Mouse (Mus musculus) CH12.LX (cell line): ENCODE measurements around the gene Poln. TPM values are rescaled to one million over a fixed set of nuclear protein-coding genes. Genes with fewer than 3 reads are reported as not detected.

Source experiments
- DNase-seq: peaks from one replicate; pipeline ENCODE4 v3.0.0-alpha.2; 2013; ENCODE audit errors: extremely low read depth
- H3K27ac ChIP-seq: 2 replicates; pipeline ENCODE4 v1.5.1; 2012; ENCODE audit warnings: low read depth, mild to moderate bottlenecking, control low read depth, moderate library complexity; ENCODE audit not compliant: insufficient read depth
- H3K27me3 ChIP-seq: replicated peaks from 2 replicates; pipeline ENCODE3; 2012; ENCODE audit warnings: inconsistent platforms
- H3K36me3 ChIP-seq, 2 experiments: replicated peaks in 1 of 2; 2 replicates each; pipeline versions ENCODE3 to v1.6.1; 2012; ENCODE audit warnings: inconsistent platforms in 1 of 2, low read length in 1 of 2, mild to moderate bottlenecking in 1 of 2, mixed read lengths in 1 of 2, moderate library complexity in 1 of 2; ENCODE audit not compliant: control insufficient read depth in 1 of 2, insufficient read depth in 1 of 2
- H3K4me1 ChIP-seq, 2 experiments: 2 replicates each; pipeline ENCODE4 v1.6.1; 2012; ENCODE audit warnings: inconsistent platforms in 1 of 2, moderate library complexity in 1 of 2; ENCODE audit not compliant: insufficient read depth in 2 of 2, control insufficient read depth in 1 of 2
- H3K4me2 ChIP-seq: 2 replicates; pipeline ENCODE4 v1.6.1; 2012; ENCODE audit warnings: low read depth, mild to moderate bottlenecking, control low read depth; ENCODE audit not compliant: poor library complexity, insufficient read depth, severe bottlenecking
- H3K4me3 ChIP-seq, 3 experiments: fragments of 150-350 bp in 1 of 3; sonication (generic) in 1 of 3; replicated peaks in 1 of 3; 2 replicates each; pipeline versions ENCODE3 to v1.5.1; 2011 to 2012; ENCODE audit warnings: low read depth in 2 of 3, low read length in 2 of 3, mild to moderate bottlenecking in 2 of 3, moderate library complexity in 2 of 3, control low read depth in 1 of 3, improper control_type of control experiment in 1 of 3, inconsistent platforms in 1 of 3, mixed read lengths in 1 of 3; ENCODE audit not compliant: poor library complexity in 1 of 3
- H3K79me2 ChIP-seq: replicated peaks from 2 replicates; pipeline ENCODE4 v1.6.1; 2012; ENCODE audit warnings: mild to moderate bottlenecking, moderate library complexity; ENCODE audit not compliant: control insufficient read depth, poor library complexity, insufficient read depth, severe bottlenecking; ENCODE audit errors: extremely low read depth
- H3K9ac ChIP-seq: 2 replicates; pipeline ENCODE4 v1.6.1; 2012; ENCODE audit warnings: low read depth, mild to moderate bottlenecking, control low read depth, moderate library complexity; ENCODE audit not compliant: insufficient read depth
- H3K9me3 ChIP-seq: replicated peaks from 2 replicates; pipeline ENCODE3; 2012; ENCODE audit warnings: low read length, inconsistent platforms, mixed read lengths
- E2F4 ChIP-seq: IDR thresholded peaks from 2 replicates; pipeline ENCODE4 v1.6.1; 2011; ENCODE audit warnings: low read depth, low read length, improper control_type of control experiment; ENCODE audit not compliant: insufficient replicate concordance
- ELF1 ChIP-seq: IDR thresholded peaks from 2 replicates; pipeline ENCODE4 v1.6.1; 2014; ENCODE audit warnings: low read depth, mild to moderate bottlenecking, inconsistent platforms, low read length, improper control_type of control experiment
- GABPA ChIP-seq: IDR thresholded peaks from 2 replicates; pipeline ENCODE4 v1.6.1; 2012; ENCODE audit warnings: low read depth, low read length, improper control_type of control experiment, inconsistent platforms; ENCODE audit not compliant: insufficient replicate concordance
- JUND ChIP-seq: conservative IDR thresholded peaks from 2 replicates; pipeline ENCODE4 v1.6.1; 2011; ENCODE audit warnings: low read depth, low read length, improper control_type of control experiment
- MAFK ChIP-seq: IDR thresholded peaks from 2 replicates; pipeline ENCODE4 v1.6.1; 2011; ENCODE audit warnings: low read length, improper control_type of control experiment; ENCODE audit not compliant: insufficient replicate concordance
- MAX ChIP-seq: IDR thresholded peaks from 2 replicates; pipeline ENCODE4 v1.6.1; 2011; ENCODE audit warnings: low read length, improper control_type of control experiment
- RCOR1 ChIP-seq: conservative IDR thresholded peaks from 2 replicates; pipeline ENCODE4 v1.6.1; 2012; ENCODE audit warnings: low read depth, mild to moderate bottlenecking, inconsistent platforms, low read length, improper control_type of control experiment
- SMC3 ChIP-seq: IDR thresholded peaks from 2 replicates; pipeline ENCODE4 v1.6.1; 2011; ENCODE audit warnings: low read depth, low read length, improper control_type of control experiment
- TBP ChIP-seq: conservative IDR thresholded peaks from 2 replicates; pipeline ENCODE4 v1.6.1; 2011; ENCODE audit warnings: low read depth, low read length, improper control_type of control experiment
- ZMIZ1 ChIP-seq: IDR thresholded peaks from 2 replicates; pipeline ENCODE4 v1.6.1; 2012; ENCODE audit warnings: low read depth, mild to moderate bottlenecking, inconsistent platforms, low read length, improper control_type of control experiment
- dilution Hi-C: fragments of 300-500 bp; cut with MboI; formaldehyde crosslinking; loops from 2 replicates; pipeline ENCODE4 v1.14.3; 2020; ENCODE audit warnings: low sequenced_read_pairs; ENCODE audit not compliant: extremely low pct_unique_long_range_greater_than_20kb, extremely low pct_ligation_motif_present
- in situ Hi-C: fragments of 300-500 bp; cut with MboI; formaldehyde crosslinking; loops from 3 replicates; pipeline ENCODE4 v1.14.3; 2019; ENCODE audit warnings: low sequenced_read_pairs, low pct_ligation_motif_present, low pct_unique_long_range_greater_than_20kb, mixed read lengths
- polyA plus RNA-seq: library from polyadenylated mRNA; unstranded; fragments of >175 nt; gene quantifications from 2 replicates; pipeline ENCODE4 v1.2.1, GENCODE M21; 2012; ENCODE audit warnings: low read depth; ENCODE audit not compliant: insufficient read length
- total RNA-seq, 2 experiments: library from RNA; depleted of rRNA; stranded (reverse); fragments of 300-350 nt in 1 of 2; fragments of >200 nt in 1 of 2; gene quantifications; 2 replicates each; pipeline ENCODE4 v1.2.3; 2012 to 2014

The Poln gene
- total and polyA plus RNA-seq, 3 experiments: 0.25 to 0.64 (median 0.39) TPM

DNA sequence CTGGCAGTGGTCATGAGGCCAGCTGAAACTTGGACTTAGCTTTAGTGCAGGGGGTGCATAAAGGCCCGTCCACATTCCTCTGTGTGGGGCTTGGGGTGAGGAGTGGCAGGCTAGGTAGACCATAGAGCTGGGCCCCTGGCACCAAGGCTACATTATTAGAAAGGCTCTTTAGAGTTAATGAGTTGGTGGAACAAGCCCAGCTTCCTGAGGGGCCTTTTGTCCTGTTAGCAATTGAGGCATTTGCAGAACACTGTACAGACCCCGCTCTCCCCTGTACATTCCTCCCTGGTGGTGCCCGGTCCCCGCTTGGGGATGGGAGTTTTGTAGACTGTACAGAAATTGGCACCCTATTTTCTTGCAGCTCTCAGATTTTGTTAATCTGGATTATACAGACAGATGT is 166.6 kb downstream of the Poln start:
- in situ Hi-C loops (no loop called here), dilution Hi-C loops (no loop called here)
- Histone ChIP-seq H3K27me3 (no peaks in the 10 kb centered on the region), H3K4me2 (no peak overlapping the region), H3K36me3 (no peaks in the 10 kb centered on the region), H3K9me3 (peaks cover 4% of the 10 kb centered on the region), H3K9ac (no peak overlapping the region), H3K4me3 (no peak overlapping the region), H3K79me2 (no peaks in the 10 kb centered on the region), H3K27ac (no peak overlapping the region), H3K4me1 (peaks cover 0 to 1% of the 10 kb centered on the region in 2 experiments; a peak in 1 of 4 replicates)
- no peak for TF ChIP-seq TBP
- no peak for DNase-seq

DNA sequence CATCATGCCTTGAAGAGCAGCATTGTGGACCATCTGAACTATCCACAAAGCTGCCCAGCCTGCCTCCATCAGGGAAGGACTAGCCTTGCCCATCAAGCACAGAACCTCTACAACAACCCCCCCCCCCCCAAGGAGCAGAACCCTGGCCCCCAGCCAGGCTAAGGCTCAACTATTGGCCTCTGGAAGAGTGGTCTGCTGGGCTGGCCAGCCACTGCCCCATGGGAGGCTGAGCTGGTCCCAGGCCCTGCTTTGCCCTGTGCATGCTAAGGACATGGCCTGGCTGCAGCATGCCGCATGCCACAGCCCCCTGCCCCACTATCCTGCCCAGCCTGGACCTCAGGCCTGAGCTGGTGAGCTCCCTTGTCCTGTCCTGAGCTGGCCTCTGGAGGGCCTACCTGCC is 167.8 kb downstream of the Poln start:
- H3K36me3 ChIP-seq: no peaks in the 10 kb centered on the region
- no peak for DNase-seq
- in situ Hi-C loops: no loop called here
- H3K4me2 ChIP-seq: no peak overlapping the region
- no peak overlapping the region for H3K9ac ChIP-seq
- H3K27ac ChIP-seq: no peak overlapping the region
- no peaks in the 10 kb centered on the region; a peak in 1 of 4 replicates for H3K4me1 ChIP-seq
- TF ChIP-seq RCOR1: no peak
- no peak for TF ChIP-seq MAX
- TF ChIP-seq SMC3: no peak
- TF ChIP-seq MAFK: no peak
- TF ChIP-seq ZMIZ1: no peak
- no peak for TF ChIP-seq JUND
- no peaks in the 10 kb centered on the region for H3K27me3 ChIP-seq
- no peak overlapping the region for H3K4me3 ChIP-seq
- no peaks in the 10 kb centered on the region for H3K79me2 ChIP-seq
- H3K9me3 ChIP-seq: peaks cover 12% of the 10 kb centered on the region
- dilution Hi-C loops: no loop called here

DNA sequence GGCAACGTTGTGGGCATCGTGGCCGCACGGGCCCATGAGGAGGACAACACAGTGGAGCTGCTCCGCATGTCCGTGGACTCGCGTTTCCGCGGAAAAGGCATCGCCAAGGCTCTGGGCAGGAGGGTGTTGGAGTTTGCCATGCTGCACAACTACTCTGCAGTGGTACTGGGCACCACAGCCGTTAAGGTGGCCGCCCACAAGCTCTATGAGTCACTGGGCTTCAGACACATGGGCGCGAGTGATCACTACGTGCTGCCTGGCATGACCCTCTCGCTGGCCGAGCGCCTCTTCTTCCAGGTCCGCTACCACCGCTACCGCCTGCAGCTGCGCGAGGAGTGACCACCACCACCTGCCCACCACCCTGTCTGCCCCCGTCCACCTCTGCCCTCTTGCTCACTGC is 168.4 kb downstream of the Poln start:
- no peak overlapping the region for H3K9ac ChIP-seq
- H3K79me2 ChIP-seq: no peaks in the 10 kb centered on the region
- DNase-seq: no peak
- TF ChIP-seq ELF1 (no peak), JUND (no peak), GABPA (no peak), E2F4 (no peak)
- TF ChIP-seq, all 38 proteins: peak for 0
- Histone ChIP-seq H3K9me3 (peaks cover 18% of the 10 kb centered on the region), H3K36me3 (no peaks in the 10 kb centered on the region), H3K4me1 (no peaks in the 10 kb centered on the region; a peak in 1 of 4 replicates), H3K4me2 (no peak overlapping the region), H3K27ac (no peak overlapping the region), H3K27me3 (no peaks in the 10 kb centered on the region), H3K4me3 (no peak overlapping the region)
- in situ Hi-C loops (no loop called here), dilution Hi-C loops (no loop called here)
